Mouse (Mus musculus) intestine, postnatal 0 days (tissue): Measurements from ENCODE around the gene Ubap2. TPM values are rescaled to one million over a fixed set of nuclear protein-coding genes. Genes with fewer than 3 reads are reported as not detected.

Experiments
- ATAC-seq: fragments of 200-750 bp; cut with Nextera tagmentation; 2 replicates; pipeline ENCODE4 v1.8.0; 2017; ENCODE audit warnings: mild to moderate bottlenecking, moderate TSS enrichment, moderate library complexity
- H3K27ac ChIP-seq: fragments of 300-500 bp; sonication (generic); 2 replicates; pipeline ENCODE4 v1.5.1; 2014; ENCODE audit warnings: mild to moderate bottlenecking, low read depth, low read length, moderate library complexity
- H3K27me3 ChIP-seq: fragments of 300-500 bp; sonication (generic); replicated peaks from 2 replicates; pipeline ENCODE4 v1.6.1; 2014; ENCODE audit warnings: low read length, mixed read lengths; ENCODE audit not compliant: control insufficient read depth, insufficient read depth
- H3K36me3 ChIP-seq: fragments of 300-500 bp; sonication (generic); 2 replicates; pipeline ENCODE4 v1.6.1; 2014; ENCODE audit warnings: mild to moderate bottlenecking, moderate library complexity; ENCODE audit not compliant: control insufficient read depth, insufficient read depth
- H3K4me1 ChIP-seq: fragments of 300-500 bp; sonication (generic); replicated peaks from 2 replicates; pipeline ENCODE4 v1.6.1; 2014; ENCODE audit warnings: antibody characterized with exemption, low read length, mixed read lengths; ENCODE audit not compliant: control insufficient read depth, insufficient read depth
- H3K4me2 ChIP-seq: fragments of 300-500 bp; sonication (generic); replicated peaks from 2 replicates; pipeline ENCODE4 v1.6.1; 2014; ENCODE audit warnings: low read depth, mild to moderate bottlenecking, moderate library complexity
- H3K4me3 ChIP-seq: fragments of 300-500 bp; sonication (generic); 2 replicates; pipeline ENCODE4 v1.5.1; 2014; ENCODE audit warnings: low read depth, low read length
- H3K9ac ChIP-seq: fragments of 300-500 bp; sonication (generic); 2 replicates; pipeline ENCODE4 v1.6.1; 2014; ENCODE audit warnings: mild to moderate bottlenecking, low read depth, low read length
- H3K9me3 ChIP-seq: fragments of 300-500 bp; sonication (generic); 2 replicates; pipeline ENCODE4 v1.6.1; 2016; ENCODE audit warnings: mixed run types; ENCODE audit not compliant: control insufficient read depth
- CTCF ChIP-seq: sonication (generic); IDR thresholded peaks from 2 replicates; pipeline ENCODE4 v1.5.1; 2016; ENCODE audit warnings: low read depth, mild to moderate bottlenecking, control low read depth, antibody characterized with exemption, moderate library complexity
- whole genome bisulfite sequencing: fragments of 180-500 bp; shearing (Covaris S2); extraction: QIAGEN DNeasy Blood & Tissue Kit; methylation state at CpG from one replicate; pipeline ENCODE4 v1.1.7; 2014; 5-methylcytosine and 5-hydroxymethylcytosine counted together
- polyA plus RNA-seq: library from polyadenylated mRNA; unstranded; fragments of >200 nt; fragmentation: Nextera tagmentation; extraction: Ambion mirVana; gene quantifications from 2 replicates; pipeline ENCODE4 v1.2.1, GENCODE M21; 2015

The Ubap2 gene
- polyA plus RNA-seq, 1 experiment from 2014 or later, result 15.3 TPM

DNA sequence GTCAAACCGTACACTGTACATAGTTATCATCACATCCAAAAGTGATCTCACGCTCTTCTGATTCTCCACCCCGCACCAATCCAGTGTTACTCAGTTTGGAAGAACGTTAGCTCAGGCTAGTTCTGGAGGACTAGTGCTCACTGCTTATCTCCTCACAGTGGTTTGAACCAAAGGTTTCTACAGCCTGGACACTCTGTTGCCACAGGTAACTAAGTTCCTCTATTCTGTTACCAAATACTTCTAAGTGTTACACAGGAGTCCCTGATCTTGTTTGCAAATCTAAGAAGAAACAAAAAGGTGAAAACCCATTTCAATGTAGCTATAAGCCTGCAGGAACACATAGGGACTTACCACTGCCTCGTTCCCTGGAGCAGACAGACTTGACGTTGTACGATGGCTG is 21.0 kb upstream of the Ubap2 start:
- no peaks in the 10 kb centered on the region for H3K9me3 ChIP-seq
- no peak for ATAC-seq
- 92% methylated on average over 7 of the region's 7 CpGs for WGBS
- H3K36me3 ChIP-seq, result peaks cover 92% of the 10 kb centered on the region
- H3K4me3 ChIP-seq, result no peak overlapping the region
- H3K4me2 ChIP-seq, result no peak overlapping the region
- H3K9ac ChIP-seq, result no peak overlapping the region
- no peaks in the 10 kb centered on the region for H3K27me3 ChIP-seq
- TF ChIP-seq CTCF, result no peak
- H3K27ac ChIP-seq, result no peak overlapping the region
- H3K4me1 ChIP-seq, result no peaks in the 10 kb centered on the region

DNA sequence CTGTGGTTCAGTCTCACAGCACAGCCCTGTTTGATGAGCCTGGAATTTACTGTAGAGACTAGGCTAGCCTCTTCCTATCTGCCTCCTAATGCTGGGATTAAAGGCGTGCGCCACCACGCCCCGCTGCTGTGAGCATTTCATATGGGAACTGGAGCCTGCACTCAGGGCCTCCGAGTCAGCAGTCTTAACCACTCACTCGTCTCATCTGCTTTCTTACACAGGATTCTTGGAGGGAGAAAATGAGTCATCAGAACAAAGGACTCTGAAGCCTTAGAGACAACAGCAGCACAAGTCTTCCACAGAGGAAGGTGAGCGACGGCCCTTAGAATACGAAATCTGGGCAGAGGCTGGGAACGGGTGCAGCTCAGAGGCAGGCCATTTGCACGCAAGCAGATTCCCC is 20.6 kb upstream of the Ubap2 start:
- no peak for ATAC-seq
- 86% methylated on average over 11 of the region's 11 CpGs for WGBS
- peaks cover 92% of the 10 kb centered on the region for H3K36me3 ChIP-seq
- no peak overlapping the region for H3K4me3 ChIP-seq
- H3K27ac ChIP-seq, result no peak overlapping the region
- no peak overlapping the region for H3K9ac ChIP-seq
- H3K4me2 ChIP-seq, result no peak overlapping the region
- H3K9me3 ChIP-seq, result no peaks in the 10 kb centered on the region
- no peaks in the 10 kb centered on the region for H3K27me3 ChIP-seq
- TF ChIP-seq CTCF, result no peak
- H3K4me1 ChIP-seq, result no peaks in the 10 kb centered on the region

DNA sequence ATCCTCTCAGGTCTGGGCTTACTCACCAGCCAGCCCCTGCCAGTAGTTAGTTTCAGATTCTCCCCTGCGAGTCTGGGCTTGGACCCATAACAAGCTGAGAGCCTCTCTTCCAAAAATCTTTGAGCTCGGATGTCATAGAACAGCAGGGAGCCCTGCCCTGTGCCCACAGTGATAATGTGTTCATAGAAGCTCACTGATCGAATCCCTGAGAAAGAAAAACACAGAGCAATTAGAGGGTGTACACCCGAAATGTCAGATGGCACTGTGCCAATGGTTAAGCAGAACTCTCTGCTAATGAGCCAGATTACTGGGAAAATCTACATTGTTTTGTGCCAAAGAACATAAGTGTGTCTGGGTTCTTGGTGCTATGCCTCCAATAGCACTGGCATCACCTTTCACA is 19.0 kb upstream of the Ubap2 start:
- peaks cover 82% of the 10 kb centered on the region for H3K36me3 ChIP-seq
- no peaks in the 10 kb centered on the region for H3K4me1 ChIP-seq
- ATAC-seq, result no peak
- WGBS, result 87% methylated on average over 4 of the region's 4 CpGs
- no peak for TF ChIP-seq CTCF
- no peak overlapping the region for H3K9ac ChIP-seq
- H3K27me3 ChIP-seq, result no peaks in the 10 kb centered on the region
- H3K9me3 ChIP-seq, result no peaks in the 10 kb centered on the region
- no peak overlapping the region for H3K27ac ChIP-seq
- no peak overlapping the region for H3K4me3 ChIP-seq
- H3K4me2 ChIP-seq, result no peak overlapping the region

DNA sequence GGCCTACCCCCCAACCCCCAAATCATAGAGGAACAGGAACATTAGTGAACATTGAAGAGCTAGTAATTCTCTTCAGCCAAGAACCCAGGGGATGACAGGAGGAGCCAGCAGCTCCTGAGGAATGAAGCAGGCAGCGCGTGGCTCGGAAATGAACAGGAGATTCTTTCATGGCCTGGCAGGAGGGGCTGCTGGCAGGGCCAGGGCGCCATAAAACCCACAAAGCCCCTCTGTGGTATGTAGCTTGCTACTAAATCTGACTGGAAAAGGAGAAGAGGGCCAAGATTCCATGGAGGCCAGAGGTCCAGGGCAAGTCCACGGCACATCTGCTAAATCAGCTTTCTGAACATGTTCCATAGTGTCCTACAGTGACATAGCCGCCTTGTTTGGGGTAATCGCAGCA is 14.9 kb upstream of the Ubap2 start:
- Histone ChIP-seq H3K4me2 (no peak overlapping the region), H3K4me3 (no peak overlapping the region), H3K9me3 (no peaks in the 10 kb centered on the region), H3K27ac (no peak overlapping the region), H3K36me3 (peaks cover 46% of the 10 kb centered on the region), H3K9ac (no peak overlapping the region), H3K27me3 (no peaks in the 10 kb centered on the region), H3K4me1 (no peaks in the 10 kb centered on the region)
- TF ChIP-seq CTCF, result no peak
- ATAC-seq, result no peak
- 71% methylated on average over 7 of the region's 7 CpGs for WGBS

DNA sequence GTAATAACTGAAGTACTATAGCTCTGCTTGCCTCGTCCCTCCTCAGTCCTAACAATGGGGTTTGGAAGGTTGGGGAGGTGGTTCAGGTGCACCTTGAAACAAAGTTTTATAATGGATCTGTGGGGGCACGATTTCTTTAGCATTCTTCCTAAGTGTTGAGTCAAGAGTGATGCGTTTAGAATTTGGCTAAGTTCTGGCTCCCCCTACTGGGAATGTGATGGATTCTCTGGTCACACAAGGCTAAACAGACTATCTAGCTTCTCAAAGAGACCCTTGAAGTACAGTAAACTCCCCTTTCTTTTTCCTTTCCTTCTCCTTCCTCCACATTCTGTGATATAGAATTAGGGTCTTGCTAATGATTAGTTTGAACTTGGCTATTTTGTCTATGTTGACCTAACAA is 11.5 kb upstream of the Ubap2 start:
- peak; percentile 80 for TF ChIP-seq CTCF
- Histone ChIP-seq H3K9me3 (no peaks in the 10 kb centered on the region), H3K27ac (no peak overlapping the region), H3K4me3 (no peak overlapping the region), H3K4me2 (no peak overlapping the region), H3K36me3 (peaks cover 15% of the 10 kb centered on the region; the same call in 1 of the 2 replicates), H3K27me3 (no peaks in the 10 kb centered on the region), H3K9ac (no peak overlapping the region), H3K4me1 (no peaks in the 10 kb centered on the region)
- WGBS, result 21% methylated on average over 3 of the region's 3 CpGs
- no peak for ATAC-seq

DNA sequence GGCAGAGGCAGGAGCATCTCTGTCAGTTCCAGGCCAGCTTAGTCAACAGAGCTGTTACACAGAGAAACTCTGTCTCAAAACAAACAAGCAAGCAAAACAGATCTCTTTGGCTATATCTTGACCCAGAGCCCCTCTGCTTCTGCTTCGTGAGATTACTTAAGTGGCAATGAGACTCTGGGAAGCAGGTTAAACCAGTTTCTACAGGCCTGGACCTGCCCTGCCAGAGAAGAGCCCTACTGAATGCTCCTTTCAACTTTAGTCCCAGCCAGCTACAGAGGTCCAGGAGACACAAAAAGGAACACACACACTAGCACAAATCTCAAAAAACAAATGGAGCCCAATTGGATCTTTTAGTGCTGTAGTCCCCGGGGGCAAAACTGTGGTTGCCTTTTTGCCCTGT is 9.1 kb upstream of the Ubap2 start:
- no peak for ATAC-seq
- Histone ChIP-seq H3K36me3 (no peaks in the 10 kb centered on the region), H3K4me1 (no peaks in the 10 kb centered on the region), H3K27me3 (no peaks in the 10 kb centered on the region), H3K27ac (no peak overlapping the region), H3K9me3 (no peaks in the 10 kb centered on the region), H3K9ac (no peak overlapping the region), H3K4me2 (no peak overlapping the region), H3K4me3 (no peak overlapping the region)
- no peak for TF ChIP-seq CTCF
- 62% methylated on average over 2 of the region's 2 CpGs for WGBS

DNA sequence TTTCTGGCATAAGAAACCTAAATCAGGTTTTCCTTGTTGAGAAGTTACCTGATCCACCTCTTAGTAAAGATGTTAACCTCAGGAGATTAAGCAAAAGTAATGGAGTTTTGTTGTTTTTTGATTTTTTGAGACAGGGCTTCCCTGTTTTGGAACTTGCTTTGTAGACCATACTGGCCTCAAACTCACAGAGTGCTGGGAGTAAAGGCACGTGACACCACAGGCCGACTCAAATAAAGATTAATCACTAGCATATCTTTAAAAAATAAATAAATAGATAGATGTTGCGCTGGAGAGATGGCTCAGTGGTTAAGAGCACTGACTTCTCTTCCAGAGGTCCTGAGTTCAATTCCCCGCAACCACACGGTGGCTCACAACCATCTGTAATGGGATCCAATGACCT is 983 bp upstream of the Ubap2 start:
- no peak for TF ChIP-seq CTCF
- H3K4me3 ChIP-seq, result peak overlapping the region; percentile 82
- no peak for ATAC-seq
- peak overlapping the region; percentile 23; the same call in 1 of the 2 replicates for H3K9ac ChIP-seq
- H3K9me3 ChIP-seq, result no peaks in the 10 kb centered on the region
- H3K27me3 ChIP-seq, result no peaks in the 10 kb centered on the region
- H3K4me1 ChIP-seq, result peaks cover 10% of the 10 kb centered on the region; the same call in 1 of the 2 replicates
- 65% methylated on average over 5 of the region's 5 CpGs for WGBS
- no peak overlapping the region for H3K27ac ChIP-seq
- peak overlapping the region; percentile 93 for H3K4me2 ChIP-seq
- H3K36me3 ChIP-seq, result peaks cover 2% of the 10 kb centered on the region; the same call in 1 of the 2 replicates
